Mouse (Mus musculus) heart, embryonic 15.5 days (tissue): ENCODE results near the gene Ces1g. TPM values are rescaled to one million over a fixed set of nuclear protein-coding genes. Genes with fewer than 3 reads are reported as not detected.

Source experiments
- ATAC-seq: fragments of 200-750 bp; cut with Nextera tagmentation; replicated peaks from 2 replicates; pipeline ENCODE4 v1.8.0; 2017; ENCODE audit warnings: low read depth, moderate TSS enrichment; ENCODE audit not compliant: insufficient number of reproducible peaks, insufficient read depth, low FRiP score
- H3K27ac ChIP-seq: fragments of 300-500 bp; sonication (generic); 2 replicates; pipeline ENCODE4 v1.5.1; 2015; ENCODE audit warnings: mild to moderate bottlenecking, inconsistent platforms
- H3K27me3 ChIP-seq: fragments of 300-500 bp; sonication (generic); 2 replicates; pipeline ENCODE4 v1.6.1; 2015; ENCODE audit warnings: inconsistent platforms
- H3K36me3 ChIP-seq: fragments of 300-500 bp; sonication (generic); 2 replicates; pipeline ENCODE4 v1.6.1; 2015; ENCODE audit warnings: mild to moderate bottlenecking, inconsistent platforms
- H3K4me1 ChIP-seq: fragments of 300-500 bp; sonication (generic); replicated peaks from 2 replicates; pipeline ENCODE4 v1.6.1; 2015; ENCODE audit warnings: inconsistent platforms
- H3K4me2 ChIP-seq: fragments of 300-500 bp; sonication (generic); 2 replicates; pipeline ENCODE4 v1.6.1; 2015; ENCODE audit warnings: inconsistent platforms, mild to moderate bottlenecking, moderate library complexity
- H3K4me3 ChIP-seq: fragments of 300-500 bp; sonication (generic); 2 replicates; pipeline ENCODE4 v1.5.1; 2015; ENCODE audit warnings: mild to moderate bottlenecking, inconsistent platforms
- H3K9ac ChIP-seq: fragments of 300-500 bp; sonication (generic); 2 replicates; pipeline ENCODE4 v1.6.1; 2015; ENCODE audit warnings: mild to moderate bottlenecking, inconsistent platforms
- H3K9me3 ChIP-seq: fragments of 300-500 bp; sonication (generic); replicated peaks from 2 replicates; pipeline ENCODE4 v1.6.1; 2016; ENCODE audit warnings: inconsistent platforms
- WGBS: fragments of 180-500 bp; shearing (Covaris S2); methylation state at CpG from one replicate; pipeline ENCODE4 v1.1.7; 2015; ENCODE audit warnings: mixed read lengths; 5-methylcytosine and 5-hydroxymethylcytosine counted together
- polyA plus RNA-seq: library from polyadenylated mRNA; unstranded; fragments of >200 nt; fragmentation: Nextera tagmentation; extraction: Ambion mirVana; gene quantifications from 2 replicates; pipeline ENCODE4 v1.2.1, GENCODE M21; 2015

Ces1g gene
- polyA plus RNA-seq, 1 experiment from 2014 or later: not detected

- no peaks in the 10 kb centered on the region for H3K27me3 ChIP-seq
- H3K9me3 ChIP-seq: no peaks in the 10 kb centered on the region
- H3K27ac ChIP-seq: no peak within 1 kb of the TSS
- no peak within 1 kb of the TSS for H3K9ac ChIP-seq
- ATAC-seq: no peak
- H3K4me2 ChIP-seq: no peak within 1 kb of the TSS
- H3K36me3 ChIP-seq: no peaks in the 10 kb centered on the region
- no peaks in the 10 kb centered on the region for H3K4me1 ChIP-seq
- 88% methylated on average over 1 of the region's 1 CpGs for WGBS
- no peak within 1 kb of the TSS for H3K4me3 ChIP-seq
These were observed 57.6 kb downstream of the Ces1g start, which contains the start of gene Ces1f for GRCm38 (mm10) chr8:93279556-93279955. TSS of gene Ces1f (minus strand) at chr8:93279747.

- 72% methylated on average over 4 of the region's 4 CpGs for WGBS
- Histone ChIP-seq H3K9me3 (no peaks in the 10 kb centered on the region), H3K4me2 (no peak overlapping the region), H3K27me3 (no peaks in the 10 kb centered on the region), H3K9ac (no peak overlapping the region), H3K4me1 (no peaks in the 10 kb centered on the region), H3K36me3 (no peaks in the 10 kb centered on the region), H3K27ac (no peak overlapping the region), H3K4me3 (no peak overlapping the region)
- no peak for ATAC-seq
These were observed 58.8 kb downstream of the Ces1g start for GRCm38 (mm10) chr8:93278176-93278805.

- no peak overlapping the region for H3K4me3 ChIP-seq
- 74% methylated on average over 4 of the region's 4 CpGs for WGBS
These were observed 62.5 kb downstream of the Ces1g start for GRCm38 (mm10) chr8:93274609-93275008.

GRCm38 (mm10) chr8:93273321-93273720 lies 63.8 kb downstream of the Ces1g start:
- H3K9ac ChIP-seq: no peak overlapping the region
- no peaks in the 10 kb centered on the region for H3K27me3 ChIP-seq
- H3K4me3 ChIP-seq: no peak overlapping the region
- no peak for ATAC-seq
- H3K36me3 ChIP-seq: no peaks in the 10 kb centered on the region
- H3K4me2 ChIP-seq: no peak overlapping the region
- 76% methylated on average over 3 of the region's 3 CpGs for WGBS
- no peaks in the 10 kb centered on the region for H3K9me3 ChIP-seq
- H3K4me1 ChIP-seq: no peaks in the 10 kb centered on the region
- H3K27ac ChIP-seq: no peak overlapping the region

More at GRCm38 (mm10) chr8:93274609-93275008, 62.5 kb downstream of the Ces1g start:
- no peak for ATAC-seq
- Histone ChIP-seq H3K9ac (no peak overlapping the region), H3K36me3 (no peaks in the 10 kb centered on the region), H3K4me2 (no peak overlapping the region), H3K9me3 (no peaks in the 10 kb centered on the region), H3K27ac (no peak overlapping the region), H3K4me1 (no peaks in the 10 kb centered on the region), H3K27me3 (no peaks in the 10 kb centered on the region)

GRCm38 (mm10) chr8:93272686-93273085 lies 64.4 kb downstream of the Ces1g start:
- H3K4me3 ChIP-seq: no peak overlapping the region
- H3K9ac ChIP-seq: no peak overlapping the region
- no peak overlapping the region for H3K4me2 ChIP-seq
- no peaks in the 10 kb centered on the region for H3K36me3 ChIP-seq
- H3K27me3 ChIP-seq: no peaks in the 10 kb centered on the region
- no peaks in the 10 kb centered on the region for H3K9me3 ChIP-seq
- no peaks in the 10 kb centered on the region for H3K4me1 ChIP-seq
- H3K27ac ChIP-seq: no peak overlapping the region
- ATAC-seq: no peak
- WGBS: 62% methylated on average over 4 of the region's 4 CpGs

- Histone ChIP-seq H3K9ac (no peak overlapping the region), H3K4me3 (no peak overlapping the region), H3K9me3 (no peaks in the 10 kb centered on the region), H3K36me3 (no peaks in the 10 kb centered on the region), H3K27me3 (no peaks in the 10 kb centered on the region), H3K4me2 (no peak overlapping the region), H3K4me1 (no peaks in the 10 kb centered on the region), H3K27ac (no peak overlapping the region)
- no peak for ATAC-seq
- 55% methylated on average over 2 of the region's 2 CpGs for WGBS
These were observed 75.7 kb downstream of the Ces1g start for GRCm38 (mm10) chr8:93261436-93261835.

- WGBS: 97% methylated on average over 1 of the region's 1 CpGs
- H3K27ac ChIP-seq: no peak overlapping the region
- no peaks in the 10 kb centered on the region for H3K36me3 ChIP-seq
- ATAC-seq: no peak
- no peaks in the 10 kb centered on the region for H3K4me1 ChIP-seq
- no peak overlapping the region for H3K4me2 ChIP-seq
- H3K27me3 ChIP-seq: no peaks in the 10 kb centered on the region
- H3K9ac ChIP-seq: no peak overlapping the region
- no peak overlapping the region for H3K4me3 ChIP-seq
- H3K9me3 ChIP-seq: no peaks in the 10 kb centered on the region
These were observed 84.6 kb downstream of the Ces1g start for GRCm38 (mm10) chr8:93252400-93252925.

Other genes with a start within 250 kb of the Ces1g start
- not detected in 2 replicates for gene Ces1c, start 206.0 kb downstream of the Ces1g start, polyA plus RNA-seq
- 1.8 and 4.0 TPM in 2 replicates for gene Ces1d, start 139.5 kb downstream of the Ces1g start, polyA plus RNA-seq
- 0.18 and 0.43 TPM in 2 replicates for gene Ces1e, start 107.7 kb downstream of the Ces1g start, polyA plus RNA-seq
- 0.19 and 0.20 TPM in 2 replicates for gene Ces1f, start 57.6 kb downstream of the Ces1g start, polyA plus RNA-seq
- gene Ces1h, start 42.4 kb upstream of the Ces1g start, polyA plus RNA-seq: not detected in 2 replicates
- 0.15 and 0.25 TPM in 2 replicates for gene Ces5a, start 198.5 kb upstream of the Ces1g start, polyA plus RNA-seq